Mouse (Mus musculus): ENCODE measurements at regions not wholly inside any gene's neighbourhood (a gene's known extent, or its start where the extent isn't known, plus 50 kb on each side); places are given as distances from the start of the nearest gene placed in this dataset.
"Not testable (repeated sequence)": the region's sequence is repeated elsewhere in the genome, so short reads cannot be mapped to it uniquely, and the experiment has no call there.

DNA sequence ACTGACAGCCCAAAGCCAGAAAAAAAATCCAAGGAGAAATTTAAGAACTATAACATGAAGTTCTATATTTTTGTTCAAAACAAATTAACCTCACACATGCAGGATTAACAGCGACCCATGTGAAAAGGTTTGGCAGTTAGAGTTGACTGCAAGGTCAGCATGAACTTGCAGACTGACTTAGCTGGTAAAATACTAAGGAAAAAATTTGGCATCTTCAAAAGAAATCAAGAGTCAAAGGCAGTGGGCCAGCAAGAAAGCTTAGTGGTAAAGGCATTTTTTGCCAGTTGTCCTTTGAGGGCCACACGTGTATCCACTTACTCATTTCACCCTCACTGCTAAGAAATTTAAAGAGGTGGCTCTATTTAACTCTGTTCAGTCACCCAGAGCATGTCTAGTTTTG lies 440.2 kb upstream of the Hsf2 start:
- no peak for DNase-seq

DNA sequence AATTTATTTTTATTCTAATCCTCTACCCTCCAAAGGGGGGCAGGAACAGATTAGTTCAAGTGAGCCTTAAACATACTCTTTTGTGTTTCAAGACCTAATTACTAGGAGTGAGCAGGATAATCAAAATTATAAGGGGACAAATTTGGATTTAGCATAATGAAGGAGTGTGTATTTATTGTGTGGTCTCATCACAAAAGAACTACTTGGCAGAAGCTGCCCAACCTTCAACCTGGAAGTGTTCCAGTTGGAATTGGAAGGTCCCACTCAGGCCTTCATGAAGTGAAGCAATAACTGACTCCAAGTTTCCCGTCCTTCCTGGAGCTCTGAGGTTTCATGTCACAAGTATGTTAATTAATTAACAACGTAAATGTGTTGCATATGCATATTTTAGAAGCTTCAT lies 439.3 kb upstream of the Hsf2 start:
- DNase-seq: no peak

DNA sequence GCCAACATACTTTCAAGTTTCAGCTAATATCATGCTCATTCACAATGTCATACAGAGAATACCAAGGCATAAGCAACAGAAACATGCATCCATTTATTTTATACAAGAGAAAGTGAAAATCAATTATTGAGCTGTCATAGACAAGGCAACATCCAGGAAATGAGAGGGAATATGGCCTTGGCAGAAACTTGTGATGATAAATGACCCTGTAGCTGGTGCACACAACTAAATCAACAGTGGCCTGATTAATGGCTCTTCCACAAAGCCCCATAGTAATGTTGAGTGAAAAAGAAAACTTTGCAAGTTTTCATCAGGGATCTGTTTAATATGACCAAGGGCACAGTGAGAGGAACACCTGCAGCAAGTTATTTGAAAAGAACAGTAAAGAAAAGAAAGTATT lies 438.5 kb upstream of the Hsf2 start:
- no peak for DNase-seq

DNA sequence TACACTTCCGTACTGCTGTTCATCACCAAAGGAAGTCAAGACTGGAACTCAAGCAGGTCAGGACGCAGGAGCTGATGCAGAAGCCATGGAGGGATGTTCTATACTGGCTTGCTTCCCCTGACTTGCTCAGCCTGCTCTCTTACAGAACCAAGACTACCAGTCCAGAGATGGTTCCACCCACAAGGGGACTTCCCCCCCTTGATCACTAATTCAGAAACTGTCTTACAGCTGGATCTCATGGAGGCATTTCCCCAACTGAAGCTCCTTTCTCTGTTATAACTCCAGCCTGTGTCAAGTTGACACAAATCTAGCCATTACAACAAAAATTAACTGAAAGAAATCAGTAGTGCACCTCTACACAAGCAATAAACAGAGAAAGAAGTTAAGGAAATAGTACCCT lies 432.8 kb upstream of the Hsf2 start:
- not testable (repeated sequence) for DNase-seq

DNA sequence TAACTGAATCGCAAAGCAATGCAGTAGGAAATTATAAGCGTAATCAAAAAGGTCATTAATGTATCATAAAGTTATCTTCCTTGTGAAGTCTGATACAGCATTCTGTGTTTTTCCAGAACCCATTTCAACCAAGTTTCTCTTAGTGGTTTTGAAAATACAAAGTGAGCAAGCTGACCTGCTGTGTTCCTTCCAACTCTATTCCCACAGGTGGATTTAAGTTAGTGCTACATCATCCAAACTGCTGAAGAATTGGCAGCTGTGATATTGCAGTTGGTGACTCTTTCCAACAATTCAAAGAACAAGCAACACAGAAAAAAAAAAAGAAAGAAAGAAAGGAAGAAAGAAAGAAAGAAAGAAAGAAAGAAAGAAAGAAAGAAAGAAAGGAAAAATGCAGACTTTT lies 396.1 kb upstream of the Hsf2 start:
- DNase-seq: no peak

DNA sequence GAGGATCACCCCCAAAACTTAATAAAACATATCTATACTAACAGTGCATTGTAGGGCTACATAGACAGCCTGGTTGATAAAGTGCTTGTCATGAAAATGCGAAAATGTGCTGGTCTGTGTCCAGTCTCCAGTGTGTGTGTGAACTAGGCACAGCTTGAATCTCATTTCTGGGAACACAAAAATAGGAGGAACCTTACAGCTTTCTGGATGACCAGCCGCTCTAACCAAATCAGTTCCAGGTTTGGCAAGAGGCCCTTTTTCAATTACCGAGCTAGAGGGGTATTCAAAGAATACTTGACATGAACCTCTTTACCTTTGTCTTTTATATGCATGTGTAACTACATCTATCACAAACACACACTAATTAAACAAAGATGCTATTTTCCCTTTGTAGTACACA lies 390.3 kb upstream of the Hsf2 start:
- DNase-seq: no peak

- DNase-seq: no peak
These were observed 372.8 kb upstream of the Hsf2 start for GRCm38 (mm10) chr10:57113359-57113758.

DNA sequence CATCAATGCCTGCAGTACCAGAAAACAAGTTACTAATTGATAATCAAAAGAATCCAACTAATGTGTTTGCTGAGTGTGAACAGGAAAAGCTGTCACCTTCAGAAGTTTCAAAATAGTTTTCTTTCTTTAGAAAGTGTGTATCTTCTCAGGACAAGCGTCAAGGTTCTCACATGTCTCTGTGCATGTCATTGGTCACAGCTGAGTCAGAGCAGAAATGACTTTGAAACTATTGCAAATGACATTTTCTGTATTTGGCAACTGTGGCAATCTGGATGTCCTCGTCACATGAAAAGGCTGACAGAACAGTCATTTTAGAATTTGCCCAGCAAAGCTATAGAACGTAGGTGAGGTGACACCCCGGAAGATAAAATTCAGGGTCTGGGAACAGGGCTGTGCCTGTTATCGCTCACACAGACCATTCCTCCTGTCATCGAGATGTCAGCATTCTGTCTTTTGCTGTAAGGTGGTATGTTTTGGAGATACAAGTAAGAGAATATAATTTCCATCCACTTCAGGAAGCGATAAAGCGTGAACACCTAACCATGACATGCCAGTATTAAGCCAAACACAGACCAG lies 371.4 kb upstream of the Hsf2 start:
- DNase-seq: no peak

DNA sequence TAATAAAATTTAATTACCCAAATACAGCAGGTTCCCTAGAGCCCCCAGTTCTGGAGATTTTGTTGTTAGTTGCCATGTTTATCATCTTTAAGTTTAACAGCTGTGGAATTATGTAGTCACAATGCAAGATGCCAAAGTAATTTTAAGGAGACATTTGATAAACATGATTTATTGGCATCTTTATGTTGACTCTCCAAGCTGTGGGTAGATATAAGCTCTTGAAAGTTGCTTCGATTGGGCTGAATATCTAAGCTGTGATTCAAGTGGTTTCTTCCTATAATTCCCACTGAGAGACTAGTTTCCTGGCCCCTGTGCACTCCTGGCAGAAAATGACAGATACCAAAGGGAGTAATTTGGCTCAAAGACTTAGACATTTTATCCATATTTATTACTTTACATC lies 364.7 kb upstream of the Hsf2 start:
- DNase-seq: no peak

- no peak for DNase-seq
These were observed 359.0 kb upstream of the Hsf2 start for GRCm38 (mm10) chr10:57127185-57127584.

DNA sequence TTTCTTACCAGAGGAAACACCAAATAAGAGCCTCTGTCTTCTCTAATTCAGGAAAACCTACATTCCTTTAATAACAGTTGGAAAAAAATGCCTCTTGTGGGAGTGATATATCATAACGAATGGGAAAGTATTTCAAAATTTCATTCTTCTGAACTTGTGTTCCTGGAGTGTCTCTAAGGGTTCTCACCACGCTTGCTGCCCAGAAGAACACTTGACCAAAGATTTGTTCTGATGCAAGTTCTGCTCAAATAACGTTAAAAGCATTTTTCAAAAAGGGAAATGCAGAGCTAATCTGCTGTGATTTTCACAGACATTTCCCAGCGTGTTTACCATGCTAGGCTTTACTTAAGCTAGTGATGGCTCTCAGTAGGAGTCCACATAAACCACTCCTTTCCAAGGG lies 329.8 kb upstream of the Hsf2 start:
- no peak for DNase-seq

DNA sequence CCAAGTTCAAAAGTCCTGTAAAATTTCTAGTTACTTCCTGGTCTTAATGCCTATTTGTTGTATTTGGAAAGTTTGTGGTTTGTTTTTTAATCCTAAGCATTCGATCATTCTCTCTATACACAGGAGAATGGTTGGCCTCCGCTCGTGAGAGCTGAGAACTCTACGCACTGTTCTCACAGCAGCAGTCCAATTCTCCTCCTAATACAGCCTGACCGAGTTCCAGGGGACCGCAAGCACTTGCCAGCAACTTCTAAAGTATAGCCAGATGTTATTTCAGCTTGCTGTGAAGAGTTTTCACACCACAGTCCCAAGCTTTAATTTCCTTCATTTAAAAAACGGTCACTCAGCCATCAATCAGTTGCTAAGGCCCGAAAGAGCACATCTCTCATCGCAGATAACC lies 329.3 kb upstream of the Hsf2 start:
- peak; percentile 4 to 9 for DNase-seq

DNA sequence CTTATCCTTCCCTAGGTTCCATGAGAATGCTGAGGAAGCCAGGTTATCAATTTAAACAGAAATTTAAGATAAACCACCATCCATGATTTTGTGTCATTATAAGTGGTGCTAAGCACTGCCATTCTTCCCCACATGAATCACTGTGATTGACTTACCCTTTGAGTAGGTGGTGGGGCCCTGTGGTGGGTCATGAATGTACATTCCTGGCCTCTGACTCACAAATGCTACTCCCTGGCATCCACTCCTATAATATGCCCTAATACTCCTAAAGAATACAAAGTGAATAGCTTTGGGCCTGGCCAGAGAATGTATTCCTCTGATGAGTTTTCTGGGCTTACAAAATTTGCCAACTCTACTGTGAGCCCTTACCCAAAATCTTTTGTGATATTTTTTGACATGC lies 325.6 kb upstream of the Hsf2 start:
- no peak for DNase-seq

- DNase-seq: no peak
These were observed 322.8 kb upstream of the Hsf2 start for GRCm38 (mm10) chr10:57163359-57163758.

- DNase-seq: peak; percentile 71 to 76
These were observed 302.6 kb upstream of the Hsf2 start for GRCm38 (mm10) chr10:57183560-57183959.

DNA sequence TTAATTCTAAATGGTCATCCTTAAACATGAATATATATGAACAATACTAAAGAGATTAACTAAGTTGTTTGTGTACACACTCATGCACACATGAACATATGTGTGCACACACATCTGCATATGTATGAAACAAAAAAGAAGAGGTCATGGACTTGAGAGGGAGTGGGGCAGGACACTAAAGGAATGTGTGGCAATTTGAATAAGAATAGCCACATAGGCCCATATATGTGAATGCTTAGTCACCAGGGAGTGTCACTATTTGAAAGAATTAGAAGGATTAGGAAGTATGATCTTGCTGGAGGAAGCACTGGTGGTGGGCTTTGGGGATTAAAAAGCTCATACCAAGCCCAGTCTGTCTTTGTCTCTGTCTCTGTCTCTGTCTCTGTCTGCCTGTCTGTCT lies 275.5 kb upstream of the Hsf2 start:
- no peak for DNase-seq

- DNase-seq: peak in 1 of 2 experiments; percentile 1
These were observed 255.1 kb upstream of the Hsf2 start for GRCm38 (mm10) chr10:57231117-57231516.

DNA sequence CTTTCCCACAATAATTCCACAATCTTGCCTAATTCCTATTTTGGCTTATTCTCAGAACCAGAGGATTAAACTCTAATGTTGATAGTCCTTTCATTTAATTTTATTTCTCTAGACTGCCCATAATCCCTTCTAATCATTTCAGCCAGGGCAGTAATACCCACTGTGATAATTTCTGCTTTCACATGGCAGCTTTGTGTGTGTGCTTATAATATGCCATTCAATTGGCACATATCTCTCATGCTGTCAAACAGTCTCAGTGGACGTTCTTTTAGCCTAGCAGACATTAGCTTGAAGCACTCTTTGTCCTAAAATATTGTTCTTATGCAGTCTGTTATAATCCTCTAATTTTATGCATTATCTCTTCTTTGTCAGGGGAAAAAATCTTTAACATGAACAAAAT lies 205.0 kb upstream of the Hsf2 start:
- no peak for DNase-seq

- no peak for DNase-seq
These were observed 203.3 kb upstream of the Hsf2 start for GRCm38 (mm10) chr10:57282896-57283295.

GRCm38 (mm10) chr10:57291596-57291995 lies 194.6 kb upstream of the Hsf2 start:
- DNase-seq: no peak

DNA sequence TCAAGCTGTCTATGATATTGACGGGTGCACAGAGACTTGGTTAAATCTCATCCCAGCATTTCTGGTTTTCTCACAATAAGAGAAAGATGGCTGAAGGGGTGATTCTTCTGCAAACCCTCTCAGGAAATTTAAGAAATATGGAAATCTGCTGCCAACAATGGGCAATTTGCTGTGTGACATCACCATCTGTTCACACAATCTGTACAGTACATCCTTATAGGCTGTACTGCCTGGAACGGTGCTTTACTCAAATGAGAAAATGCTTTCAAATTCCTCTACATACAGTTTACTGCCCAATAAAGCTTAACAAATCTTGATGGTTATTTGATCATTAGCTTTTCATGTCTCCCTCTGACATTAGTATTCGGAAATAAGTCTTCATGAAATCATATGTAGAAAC lies 172.4 kb upstream of the Hsf2 start:
- DNase-seq: no peak

DNA sequence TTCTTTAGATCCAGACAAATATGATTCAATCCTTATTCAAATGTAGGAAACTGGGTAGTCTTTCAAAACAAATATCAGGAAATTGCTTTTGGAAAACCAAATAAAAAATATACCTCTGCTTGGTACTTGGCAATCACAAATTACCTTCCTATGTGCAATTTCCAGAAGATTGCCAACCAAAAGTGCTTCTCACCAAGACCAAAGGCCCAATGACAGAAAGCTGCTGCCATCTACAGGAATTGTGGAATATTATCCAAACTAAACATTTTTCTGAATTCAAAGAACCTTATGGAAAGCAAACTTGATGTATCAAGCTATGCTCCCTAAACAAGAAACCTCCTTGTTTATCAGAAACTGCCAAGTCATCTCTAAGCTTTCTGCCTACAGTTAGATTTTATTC lies 169.1 kb upstream of the Hsf2 start:
- no peak for DNase-seq

DNA sequence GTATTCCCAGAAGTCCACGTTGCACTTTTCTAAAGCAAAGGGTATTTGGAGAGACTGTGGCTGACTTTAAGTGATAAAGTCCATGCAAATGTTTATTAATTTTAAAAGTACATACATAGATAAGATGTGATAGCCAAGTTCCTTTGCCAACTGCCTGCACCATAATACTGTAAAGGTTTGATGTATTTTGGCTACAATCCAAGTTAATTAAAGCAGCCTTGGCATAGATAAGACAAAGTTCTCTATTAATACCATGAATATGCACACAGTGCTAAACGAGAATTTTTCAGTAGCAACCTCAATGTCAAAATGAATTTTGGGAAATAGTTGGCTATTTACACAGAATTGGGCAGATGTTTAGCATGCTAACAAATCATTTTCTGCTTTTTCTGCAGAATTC lies 167.0 kb upstream of the Hsf2 start:
- no peak for DNase-seq

GRCm38 (mm10) chr10:57322717-57323424 lies 163.3 kb upstream of the Hsf2 start:
- DNase-seq: no peak

GRCm38 (mm10) chr10:57324226-57324625 lies 162.0 kb upstream of the Hsf2 start:
- no peak for DNase-seq
